Mouse (Mus musculus) midbrain, embryonic 11.5 days (tissue): ENCODE data around the gene Gm6465. TPM values are rescaled to one million over a fixed set of nuclear protein-coding genes. Genes with fewer than 3 reads are reported as not detected.
"Not testable (repeated sequence)": the region's sequence is repeated elsewhere in the genome, so short reads cannot be mapped to it uniquely, and the experiment has no call there.

Experiments
- ATAC-seq: fragments of 200-750 bp; cut with Nextera tagmentation; 2 replicates; pipeline ENCODE4 v1.8.0; 2017; ENCODE audit warnings: moderate TSS enrichment, moderate library complexity; ENCODE audit not compliant: low FRiP score
- DNase-seq: peaks from one replicate; pipeline ENCODE4 v3.0.0; 2015; ENCODE audit warnings: low spot score; ENCODE audit errors: missing footprints
- H3K27ac ChIP-seq: fragments of 300-500 bp; sonication (generic); 2 replicates; pipeline ENCODE4 v1.5.1; 2014; ENCODE audit warnings: low read depth, low read length
- H3K27me3 ChIP-seq: fragments of 300-500 bp; sonication (generic); 2 replicates; pipeline ENCODE4 v1.6.1; 2014; ENCODE audit warnings: mild to moderate bottlenecking, low read length, moderate library complexity, mixed read lengths; ENCODE audit not compliant: control insufficient read depth, insufficient read depth
- H3K36me3 ChIP-seq: fragments of 300-500 bp; sonication (generic); 2 replicates; pipeline ENCODE4 v1.6.1; 2014; ENCODE audit warnings: mild to moderate bottlenecking, low read length, moderate library complexity, mixed read lengths; ENCODE audit not compliant: control insufficient read depth, insufficient read depth
- H3K4me1 ChIP-seq: fragments of 300-500 bp; sonication (generic); 2 replicates; pipeline ENCODE4 v1.6.1; 2014; ENCODE audit warnings: low read length; ENCODE audit not compliant: control insufficient read depth, insufficient read depth
- H3K4me2 ChIP-seq: fragments of 300-500 bp; sonication (generic); 2 replicates; pipeline ENCODE4 v1.6.1; 2014; ENCODE audit warnings: mild to moderate bottlenecking, moderate library complexity
- H3K4me3 ChIP-seq: fragments of 300-500 bp; sonication (generic); 2 replicates; pipeline ENCODE4 v1.5.1; 2014; ENCODE audit warnings: low read depth, low read length
- H3K9ac ChIP-seq: fragments of 300-500 bp; sonication (generic); 2 replicates; pipeline ENCODE4 v1.6.1; 2014; ENCODE audit warnings: low read length
- H3K9me3 ChIP-seq: fragments of 300-500 bp; sonication (generic); 2 replicates; pipeline ENCODE4 v1.6.1; 2016; ENCODE audit warnings: low read length; ENCODE audit not compliant: control insufficient read depth
- WGBS: fragments of 180-500 bp; shearing (Covaris S2); extraction: QIAGEN DNeasy Blood & Tissue Kit; methylation state at CpG from one replicate; pipeline ENCODE4 v1.1.7; 2014; 5-methylcytosine and 5-hydroxymethylcytosine counted together
- polyA plus RNA-seq: library from polyadenylated mRNA; unstranded; fragments of >200 nt; fragmentation: Nextera tagmentation; extraction: Ambion mirVana; gene quantifications from 2 replicates; pipeline ENCODE4 v1.2.1, GENCODE M21; 2014

Gene Gm6465
- not detected in 2 replicates for polyA plus RNA-seq

GRCm38 (mm10) chr5:11845239-11845638 is at the start of gene Gm6465:
Gene Gm6465 (plus strand): TSS chr5:11845539.
- not testable (repeated sequence) for H3K9me3 ChIP-seq, H3K9ac ChIP-seq, H3K36me3 ChIP-seq, ATAC-seq, H3K4me2 ChIP-seq, DNase-seq, H3K27ac ChIP-seq, H3K4me3 ChIP-seq, H3K27me3 ChIP-seq, H3K4me1 ChIP-seq
- 44% methylated on average over 2 of the region's 2 CpGs for WGBS

DNA sequence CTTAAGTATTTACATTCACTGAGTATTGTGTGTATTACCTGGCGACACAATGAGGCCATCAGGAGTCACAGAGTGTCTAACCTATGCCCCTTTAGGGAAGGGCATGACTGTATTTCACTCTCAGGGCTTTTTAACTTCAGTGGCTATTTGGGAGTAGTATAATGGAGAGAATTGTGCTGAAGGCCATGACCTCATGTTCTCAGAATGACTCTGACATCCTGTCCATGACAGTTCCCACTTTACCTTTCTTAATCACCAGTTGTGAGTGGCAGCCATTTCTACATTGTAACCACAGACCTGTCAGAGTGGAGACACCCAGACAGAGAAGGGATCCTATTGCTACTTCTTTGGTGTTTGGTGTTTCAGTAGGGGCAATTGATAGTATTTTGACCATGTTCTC is 485 bp downstream of the Gm6465 start:
- H3K4me2 ChIP-seq, H3K27ac ChIP-seq, H3K4me1 ChIP-seq, H3K9me3 ChIP-seq, DNase-seq, ATAC-seq, H3K4me3 ChIP-seq, H3K27me3 ChIP-seq, H3K9ac ChIP-seq, H3K36me3 ChIP-seq: not testable (repeated sequence)
- WGBS = 78% methylated on average over 1 of the region's 1 CpGs

- not testable (repeated sequence) for H3K4me2 ChIP-seq, H3K27me3 ChIP-seq, H3K9me3 ChIP-seq, H3K4me3 ChIP-seq, DNase-seq, H3K27ac ChIP-seq, ATAC-seq, H3K36me3 ChIP-seq, H3K9ac ChIP-seq, H3K4me1 ChIP-seq
Observed at GRCm38 (mm10) chr5:11857909-11858308, 12.6 kb downstream of the Gm6465 start.

Other genes starting within 250 kb of the Gm6465 start
- gene Gm8922, start 163.6 kb upstream of the Gm6465 start, polyA plus RNA-seq = not detected in 2 replicates
- not detected in 2 replicates for gene Gm8926, start 75.0 kb upstream of the Gm6465 start, polyA plus RNA-seq
- not detected in 2 replicates for gene 4933402N22Rik, start 72.5 kb downstream of the Gm6465 start, polyA plus RNA-seq